Mouse (Mus musculus) stomach, postnatal 0 days (tissue): ENCODE data around the gene 2210011C24Rik.

Experiments used
- CTCF ChIP-seq: IDR thresholded peaks from 2 replicates; pipeline ENCODE4 v1.5.1; 2016; ENCODE audit warnings: antibody characterized with exemption, low read depth, mild to moderate bottlenecking, moderate library complexity
- EP300 ChIP-seq: optimal IDR thresholded peaks from 2 replicates; pipeline ENCODE3; 2016; ENCODE audit warnings: antibody characterized with exemption

DNA sequence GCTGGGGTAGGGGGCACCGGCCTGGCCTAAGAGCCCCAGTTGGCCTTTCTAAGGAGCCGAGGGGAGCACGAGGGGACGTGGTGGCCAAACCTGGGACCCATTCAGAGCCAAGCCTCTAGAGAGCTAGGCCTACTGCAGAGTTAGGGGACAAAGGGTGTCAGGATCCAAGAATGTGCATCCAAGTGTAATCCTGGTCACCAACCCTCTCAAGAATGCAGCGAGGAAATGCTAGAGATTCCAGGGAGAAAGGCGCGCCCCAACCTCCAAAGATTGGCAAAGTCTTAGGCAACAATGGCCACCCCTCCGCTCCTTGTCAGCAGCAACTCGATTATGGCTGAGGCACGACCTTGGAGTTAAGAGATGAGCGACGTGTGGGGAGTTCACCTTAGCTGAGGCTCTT, 9.6 kb upstream of the 2210011C24Rik start:
- TF ChIP-seq CTCF (no peak), EP300 (no peak)
